Mouse (Mus musculus) limb, embryonic 15.5 days (tissue): Measurements from ENCODE around the gene Tifab. TPM values are rescaled to one million over a fixed set of nuclear protein-coding genes. Genes with fewer than 3 reads are reported as not detected.
A peak's percentile ranks its signal among the peaks of the same experiment; 100 is the strongest.

Source experiments
- ATAC-seq: fragments of 200-750 bp; cut with Nextera tagmentation; 2 replicates; pipeline ENCODE4 v1.8.0; 2017; ENCODE audit warnings: low read depth, moderate TSS enrichment; ENCODE audit not compliant: insufficient number of reproducible peaks, low FRiP score, low TSS enrichment
- H3K27ac ChIP-seq: fragments of 300-500 bp; sonication (generic); 2 replicates; pipeline ENCODE4 v1.5.1; 2015; ENCODE audit warnings: moderate library complexity, mild to moderate bottlenecking, inconsistent platforms
- H3K27me3 ChIP-seq: fragments of 300-500 bp; sonication (generic); 2 replicates; pipeline ENCODE4 v1.6.1; 2015; ENCODE audit warnings: inconsistent platforms
- H3K36me3 ChIP-seq: fragments of 300-500 bp; sonication (generic); 2 replicates; pipeline ENCODE4 v1.6.1; 2015; ENCODE audit warnings: inconsistent platforms
- H3K4me1 ChIP-seq: fragments of 300-500 bp; sonication (generic); 2 replicates; pipeline ENCODE4 v1.6.1; 2015; ENCODE audit warnings: inconsistent platforms
- H3K4me2 ChIP-seq: fragments of 300-500 bp; sonication (generic); 2 replicates; pipeline ENCODE4 v1.6.1; 2015; ENCODE audit warnings: mild to moderate bottlenecking, inconsistent platforms
- H3K4me3 ChIP-seq: fragments of 300-500 bp; sonication (generic); 2 replicates; pipeline ENCODE4 v1.5.1; 2015; ENCODE audit warnings: mild to moderate bottlenecking, inconsistent platforms
- H3K9ac ChIP-seq: fragments of 300-500 bp; sonication (generic); 2 replicates; pipeline ENCODE4 v1.6.1; 2015; ENCODE audit warnings: inconsistent platforms
- H3K9me3 ChIP-seq: fragments of 300-500 bp; sonication (generic); 2 replicates; pipeline ENCODE4 v1.6.1; 2016; ENCODE audit warnings: inconsistent platforms
- WGBS: fragments of 180-500 bp; shearing (Covaris S2); methylation state at CpG from one replicate; pipeline ENCODE4 v1.1.7; 2015; 5-methylcytosine and 5-hydroxymethylcytosine counted together
- polyA plus RNA-seq: library from polyadenylated mRNA; unstranded; fragments of >200 nt; fragmentation: Nextera tagmentation; extraction: Ambion mirVana; gene quantifications from 2 replicates; pipeline ENCODE4 v1.2.1, GENCODE M21; 2015

Gene Tifab
- polyA plus RNA-seq: 3.2 and 3.8 TPM in 2 replicates

DNA sequence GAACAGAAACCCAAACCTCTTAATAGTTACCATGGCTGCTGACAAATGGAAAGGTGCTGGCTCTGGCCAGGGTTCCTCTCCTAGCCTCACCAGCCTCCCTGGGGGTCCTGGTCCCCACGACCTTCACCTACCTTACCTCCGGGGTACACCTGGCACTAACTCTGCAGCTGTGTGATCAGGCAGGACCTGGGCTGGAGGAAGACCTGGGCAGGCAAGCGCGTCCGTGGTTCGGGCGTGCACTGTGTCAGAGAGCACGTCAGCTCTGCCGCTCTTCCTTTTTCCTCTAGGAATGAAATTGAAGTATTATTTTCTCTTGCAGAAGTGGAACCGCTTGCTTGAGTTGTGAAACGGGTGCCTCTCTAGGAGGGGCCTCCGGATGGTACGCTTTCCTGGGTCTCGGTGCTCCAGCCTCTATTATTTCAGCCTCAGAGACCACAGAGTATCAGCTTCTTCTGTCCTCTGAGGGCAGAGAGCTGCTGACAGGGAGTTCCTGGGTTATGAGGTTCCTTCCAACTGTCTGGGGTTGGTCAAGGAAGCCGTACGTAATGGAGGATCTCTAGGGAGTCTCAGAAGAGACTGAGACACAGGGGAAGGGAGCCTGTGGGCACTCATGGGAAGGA, at the start of gene Tifab:
TSS of gene Tifab (minus strand) at position 470 of the 620 bp plus-strand sequence.
- H3K36me3 ChIP-seq: no peaks in the 10 kb centered on the region
- H3K27ac ChIP-seq: no peak within 1 kb of the TSS
- ATAC-seq: no peak
- no peak within 1 kb of the TSS for H3K4me2 ChIP-seq
- no peaks in the 10 kb centered on the region for H3K27me3 ChIP-seq
- 88% methylated on average over 16 of the region's 16 CpGs for WGBS
- H3K4me3 ChIP-seq: no peak within 1 kb of the TSS
- no peaks in the 10 kb centered on the region for H3K9me3 ChIP-seq
- no peak within 1 kb of the TSS for H3K9ac ChIP-seq
- peaks cover 19% of the 10 kb centered on the region for H3K4me1 ChIP-seq

DNA sequence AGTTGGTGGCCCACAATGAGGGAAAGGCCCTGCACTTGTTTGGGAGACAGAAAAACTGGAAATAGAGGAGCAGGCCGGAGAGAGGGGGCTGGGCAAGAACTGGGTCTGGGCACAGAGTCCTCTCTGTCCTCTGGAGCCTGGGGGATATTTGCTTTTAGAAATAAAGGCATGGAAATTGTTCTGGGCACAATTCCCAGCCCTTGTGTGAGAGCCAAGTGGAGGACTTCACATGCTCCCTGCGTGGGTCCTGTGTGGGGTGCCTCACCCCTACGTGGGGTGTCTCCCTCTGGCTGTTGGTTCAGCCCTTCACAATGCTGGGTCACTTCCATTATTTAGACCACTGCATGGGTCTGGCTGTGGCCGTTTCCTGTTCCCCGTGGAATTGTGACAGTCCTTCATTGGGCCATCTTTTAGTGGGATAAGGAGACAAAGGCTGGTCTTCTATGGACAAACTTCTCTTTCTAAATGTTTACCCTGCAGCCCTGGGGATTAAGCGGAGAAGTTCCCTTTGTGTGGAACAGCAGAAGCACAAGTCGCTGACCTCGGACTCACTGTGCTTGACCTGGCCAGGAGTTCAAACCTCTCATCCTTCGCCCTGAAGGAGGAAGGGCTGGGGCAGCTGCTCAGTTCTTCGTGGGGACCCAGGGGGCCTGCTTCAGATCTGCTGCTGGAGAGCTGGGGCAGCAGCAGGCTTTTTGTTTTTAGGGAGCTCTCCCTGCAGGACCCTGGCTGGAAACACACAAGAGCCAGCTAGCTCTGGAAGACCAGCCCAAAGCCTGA, 47.7 kb upstream of the Tifab start:
- 32% methylated on average over 10 of the region's 10 CpGs for WGBS
- H3K27ac ChIP-seq: no peak overlapping the region

DNA sequence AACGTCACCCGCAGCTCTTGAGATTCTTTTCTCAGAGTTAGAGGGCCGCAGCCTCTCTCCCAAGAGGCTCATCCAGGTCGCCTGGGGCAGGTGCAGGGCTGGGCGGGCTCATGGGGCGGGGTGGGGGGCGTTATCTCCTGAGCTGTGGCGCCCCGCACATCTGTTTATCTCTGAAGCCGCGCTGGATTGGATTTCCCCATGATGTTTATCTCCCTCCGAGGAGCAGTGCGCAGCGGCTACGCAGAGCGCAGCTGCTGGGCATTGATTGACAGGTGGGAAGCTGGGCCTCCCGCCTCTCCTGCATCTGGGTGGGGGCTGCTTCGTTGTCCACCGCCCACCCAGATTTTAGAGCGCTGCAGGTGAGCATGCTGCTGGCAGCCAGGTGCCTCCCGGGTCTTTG, 44.9 kb upstream of the Tifab start:
- Histone ChIP-seq H3K9me3 (no peaks in the 10 kb centered on the region), H3K9ac (no peak overlapping the region), H3K4me2 (no peak overlapping the region), H3K27ac (no peak overlapping the region), H3K27me3 (peaks cover 73% of the 10 kb centered on the region), H3K36me3 (no peaks in the 10 kb centered on the region), H3K4me1 (peaks cover 31% of the 10 kb centered on the region), H3K4me3 (no peak overlapping the region)
- no peak for ATAC-seq
- 12% methylated on average over 21 of the region's 21 CpGs for WGBS

More for the DNA sequence above, 47.7 kb upstream of the Tifab start:
- peaks cover 65% of the 10 kb centered on the region for H3K27me3 ChIP-seq
- no peaks in the 10 kb centered on the region for H3K9me3 ChIP-seq
- no peak overlapping the region for H3K4me3 ChIP-seq
- no peak for ATAC-seq
- no peak overlapping the region for H3K9ac ChIP-seq
- no peaks in the 10 kb centered on the region for H3K36me3 ChIP-seq
- peaks cover 26% of the 10 kb centered on the region for H3K4me1 ChIP-seq
- no peak overlapping the region for H3K4me2 ChIP-seq

DNA sequence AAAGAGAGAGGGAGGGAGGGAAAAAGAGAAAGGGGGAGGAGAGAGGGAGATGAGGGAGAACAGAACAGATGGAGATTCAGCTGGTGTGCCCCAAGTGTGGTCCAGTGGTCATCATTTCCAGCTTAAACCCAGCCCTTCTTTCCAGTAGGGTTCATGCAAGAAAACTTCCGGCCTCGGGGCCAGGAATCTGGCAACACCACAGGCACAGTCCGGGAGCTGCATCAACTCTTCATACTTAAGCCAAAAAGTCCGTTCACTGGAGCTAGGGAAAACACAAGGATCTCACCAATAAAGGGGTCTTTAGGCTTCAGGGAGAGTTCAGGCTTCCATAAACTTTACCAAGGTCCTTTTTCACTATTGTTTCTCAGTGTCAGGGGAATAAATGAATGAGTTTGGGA, 44.2 kb upstream of the Tifab start:
- no peaks in the 10 kb centered on the region for H3K36me3 ChIP-seq
- no peak overlapping the region for H3K4me2 ChIP-seq
- H3K9ac ChIP-seq: no peak overlapping the region
- no peak overlapping the region for H3K27ac ChIP-seq
- H3K4me1 ChIP-seq: peaks cover 31% of the 10 kb centered on the region
- H3K9me3 ChIP-seq: no peaks in the 10 kb centered on the region
- no peak overlapping the region for H3K4me3 ChIP-seq
- H3K27me3 ChIP-seq: peaks cover 68% of the 10 kb centered on the region
- 13% methylated on average over 4 of the region's 4 CpGs for WGBS
- no peak for ATAC-seq

DNA sequence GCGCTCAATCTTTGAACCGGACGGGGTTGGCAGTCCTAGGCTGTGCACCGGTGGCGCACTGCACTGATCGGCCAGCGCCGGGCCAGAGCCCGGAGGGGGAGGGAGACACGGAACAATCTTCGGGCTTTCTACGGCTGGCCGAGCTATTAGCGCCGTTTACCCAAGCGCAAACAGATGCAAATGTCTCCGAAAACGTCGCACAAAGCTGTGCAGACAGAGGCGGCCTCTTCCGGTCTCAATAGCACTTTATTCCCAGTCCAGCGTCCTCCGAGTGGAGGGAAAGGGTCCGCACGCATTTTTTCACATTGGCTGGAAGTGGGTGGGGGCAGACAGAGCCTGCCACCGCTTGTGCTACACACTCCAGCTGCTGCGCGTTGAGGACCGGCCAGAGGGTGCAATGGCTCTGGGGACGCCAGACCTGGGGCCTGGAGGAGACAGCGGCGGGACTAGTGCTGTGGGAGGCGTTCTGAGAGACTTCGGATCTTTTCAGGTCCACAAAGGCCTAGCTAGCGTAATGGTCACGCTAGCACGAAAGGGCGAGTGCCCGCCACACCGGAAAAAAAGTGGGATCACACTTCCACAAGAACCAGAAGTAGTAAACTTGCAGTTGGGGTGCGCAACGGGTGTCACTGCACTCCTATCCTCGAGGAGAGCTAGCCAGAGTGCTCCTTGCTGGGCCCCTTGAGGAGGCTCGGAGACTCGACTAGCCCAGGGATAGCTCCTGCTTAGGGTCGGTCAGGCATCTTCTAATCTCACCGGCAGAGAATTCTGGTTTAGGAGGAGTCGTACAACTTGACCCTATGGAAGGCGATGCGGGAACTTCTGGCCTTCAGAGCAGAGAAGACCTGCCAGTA, 43.5 kb upstream of the Tifab start:
- Histone ChIP-seq H3K4me1 (peaks cover 31% of the 10 kb centered on the region), H3K9me3 (no peaks in the 10 kb centered on the region), H3K4me2 (peak overlapping the region; percentile 93), H3K9ac (peak overlapping the region; percentile 3; the same call in 1 of the 2 replicates), H3K27ac (no peak overlapping the region), H3K27me3 (peaks cover 65% of the 10 kb centered on the region), H3K36me3 (no peaks in the 10 kb centered on the region), H3K4me3 (peak overlapping the region; percentile 42)
- ATAC-seq: no peak
- WGBS: 9% methylated on average over 50 of the region's 50 CpGs

DNA sequence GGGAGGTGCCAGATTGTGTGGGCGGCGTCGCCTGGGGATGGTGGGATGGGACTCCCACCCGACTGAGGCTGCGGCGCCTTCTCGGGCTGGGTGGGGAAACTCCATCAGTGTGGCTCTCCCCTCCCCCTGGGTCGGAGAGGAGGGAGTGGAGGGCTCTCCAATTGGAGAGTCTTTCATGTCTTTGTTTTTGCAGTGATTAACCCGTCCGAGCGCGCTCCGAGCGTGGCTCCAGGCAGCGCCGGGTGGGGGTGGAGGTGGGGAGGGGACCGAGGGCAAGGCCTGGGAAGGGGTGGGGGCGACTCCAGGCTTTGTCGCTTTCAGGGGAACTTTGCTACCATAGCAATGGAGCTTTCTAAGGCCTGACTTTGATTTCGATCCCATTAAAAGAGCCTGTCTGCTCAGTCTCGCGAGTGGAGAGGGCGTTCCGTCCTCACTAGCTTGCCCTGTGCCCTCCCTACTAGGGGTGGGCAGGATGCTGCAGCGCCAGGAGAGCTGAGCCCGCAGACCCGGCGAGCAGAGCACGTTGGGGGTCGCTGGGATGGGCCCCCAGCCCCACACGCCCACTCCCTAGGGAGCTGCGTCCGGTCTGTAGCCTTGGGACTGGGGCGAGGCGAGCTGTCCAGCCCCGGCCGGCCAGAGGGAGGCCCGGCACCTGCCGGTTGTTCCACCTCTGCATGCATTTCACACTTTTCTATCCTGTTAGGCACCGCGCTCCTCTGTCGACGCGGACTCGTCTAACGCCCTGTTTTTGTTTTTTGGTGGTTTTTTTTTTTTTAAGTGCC, 42.6 kb upstream of the Tifab start:
- peak overlapping the region; percentile 93 for H3K4me2 ChIP-seq
- no peaks in the 10 kb centered on the region for H3K9me3 ChIP-seq
- H3K4me1 ChIP-seq: peaks cover 31% of the 10 kb centered on the region
- peak overlapping the region; percentile 3; the same call in 1 of the 2 replicates for H3K9ac ChIP-seq
- no peaks in the 10 kb centered on the region for H3K36me3 ChIP-seq
- peaks cover 63% of the 10 kb centered on the region for H3K27me3 ChIP-seq
- H3K27ac ChIP-seq: no peak overlapping the region
- WGBS: under 1% methylated on average over 46 of the region's 46 CpGs
- no peak for ATAC-seq
- H3K4me3 ChIP-seq: peak overlapping the region; percentile 42

DNA sequence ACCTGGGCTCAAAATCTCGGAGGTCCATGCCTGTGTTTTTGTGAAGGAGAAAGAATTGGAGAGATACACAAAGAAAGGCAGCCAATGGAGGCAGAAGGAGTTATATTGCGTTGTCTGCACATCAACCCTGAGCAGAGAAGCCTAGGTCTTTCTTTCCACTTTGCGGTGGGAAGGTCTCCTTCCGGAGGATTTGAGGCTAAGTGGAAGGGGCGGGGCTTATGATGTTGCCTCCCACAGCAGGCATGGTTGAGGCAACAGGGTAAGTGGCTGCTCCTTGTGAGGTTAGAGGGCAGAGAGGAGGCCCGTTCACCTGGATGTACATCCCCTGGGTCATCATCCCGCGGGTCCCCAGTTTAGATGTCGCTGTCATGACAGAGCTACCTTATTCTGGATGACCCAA, 40.6 kb upstream of the Tifab start:
- H3K27me3 ChIP-seq: peaks cover 54% of the 10 kb centered on the region

DNA sequence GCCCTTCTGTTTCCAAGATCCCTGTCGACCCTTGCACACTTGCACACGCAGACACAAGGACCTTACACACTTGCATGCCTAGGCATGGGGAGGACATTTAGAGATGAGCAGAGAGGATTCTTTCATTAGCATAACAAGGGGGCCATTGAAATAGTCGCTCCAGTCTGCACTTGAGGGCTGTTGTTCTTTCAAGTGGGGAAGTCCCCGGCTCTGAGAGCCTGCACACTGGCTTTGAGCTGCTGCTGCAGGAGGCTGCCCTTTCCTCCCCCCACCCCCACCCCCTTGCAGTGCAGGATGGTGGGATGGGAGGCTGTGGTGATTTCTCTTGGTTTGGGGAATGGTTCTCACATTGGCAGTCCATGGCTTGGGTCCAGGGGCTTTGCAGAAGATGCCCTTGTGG, 37.4 kb upstream of the Tifab start:
- Histone ChIP-seq H3K4me2 (no peak overlapping the region), H3K9ac (no peak overlapping the region), H3K9me3 (no peaks in the 10 kb centered on the region), H3K4me3 (no peak overlapping the region), H3K4me1 (peaks cover 3% of the 10 kb centered on the region), H3K27me3 (peaks cover 22% of the 10 kb centered on the region), H3K36me3 (no peaks in the 10 kb centered on the region), H3K27ac (no peak overlapping the region)
- 35% methylated on average over 4 of the region's 4 CpGs for WGBS
- ATAC-seq: no peak

More for the DNA sequence above, 40.6 kb upstream of the Tifab start:
- Histone ChIP-seq H3K27ac (no peak overlapping the region), H3K4me1 (peaks cover 25% of the 10 kb centered on the region), H3K4me2 (no peak overlapping the region), H3K36me3 (no peaks in the 10 kb centered on the region), H3K9ac (no peak overlapping the region), H3K4me3 (no peak overlapping the region), H3K9me3 (no peaks in the 10 kb centered on the region)
- ATAC-seq: no peak
- WGBS: 59% methylated on average over 9 of the region's 9 CpGs

DNA sequence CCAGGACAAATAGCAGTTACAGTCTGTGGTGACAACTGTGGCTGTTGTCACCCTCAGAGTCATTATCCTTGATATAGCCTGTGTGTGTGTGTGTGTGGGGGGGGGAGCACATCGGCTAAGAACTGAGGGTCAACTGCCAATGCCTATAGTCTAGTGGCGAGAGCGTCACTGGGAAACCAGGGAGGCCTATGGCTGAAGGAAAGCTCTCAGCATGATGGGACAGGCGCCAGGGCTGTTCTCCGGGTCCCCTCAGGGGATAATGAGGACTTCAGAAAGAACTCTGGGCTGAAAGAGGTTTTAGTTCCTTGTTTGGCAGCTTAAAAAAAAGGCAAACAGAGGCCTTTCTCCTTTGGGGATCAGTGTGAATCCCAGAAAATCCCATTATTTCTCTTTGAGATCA, 35.9 kb upstream of the Tifab start:
- Histone ChIP-seq H3K4me1 (no peaks in the 10 kb centered on the region), H3K27me3 (peaks cover 13% of the 10 kb centered on the region; the same call in 1 of the 2 replicates), H3K9ac (no peak overlapping the region), H3K4me2 (no peak overlapping the region), H3K27ac (no peak overlapping the region), H3K4me3 (no peak overlapping the region), H3K9me3 (no peaks in the 10 kb centered on the region), H3K36me3 (no peaks in the 10 kb centered on the region)
- 55% methylated on average over 5 of the region's 5 CpGs for WGBS
- ATAC-seq: no peak

DNA sequence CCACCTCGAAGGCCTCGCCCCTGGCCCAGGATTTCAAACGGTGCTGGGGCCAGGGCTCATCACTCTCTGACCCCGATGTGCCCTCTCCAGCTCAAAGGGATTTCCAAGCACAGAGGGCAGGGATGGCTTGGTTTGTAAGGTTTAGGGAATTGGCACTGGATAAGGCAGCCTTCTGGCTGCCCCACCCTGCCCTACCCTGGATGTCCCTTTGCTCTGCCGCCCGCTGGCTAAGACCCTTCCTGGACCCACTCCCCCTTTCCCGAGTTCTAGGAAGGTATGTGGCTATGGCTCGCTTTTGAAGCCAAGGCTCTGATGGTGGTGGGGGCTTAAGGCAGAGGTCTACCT, 30.4 kb upstream of the Tifab start:
- Histone ChIP-seq H3K27me3 (peaks cover 6% of the 10 kb centered on the region; the same call in 1 of the 2 replicates), H3K36me3 (no peaks in the 10 kb centered on the region), H3K9ac (no peak overlapping the region), H3K4me3 (peak overlapping the region; percentile 16; the same call in 1 of the 2 replicates), H3K4me1 (peaks cover 10% of the 10 kb centered on the region), H3K27ac (no peak overlapping the region), H3K4me2 (peak overlapping the region; percentile 44), H3K9me3 (no peaks in the 10 kb centered on the region)
- no peak for ATAC-seq
- WGBS: 32% methylated on average over 8 of the region's 8 CpGs
